Mouse (Mus musculus) C2C12 (cell line): ENCODE measurements at regions not wholly inside any gene's neighbourhood (a gene's known extent, or its start where the extent isn't known, plus 50 kb on each side); places are given as distances from the start of the nearest gene placed in this dataset.

Experiments used
- CEBPB ChIP-seq: IDR thresholded peaks from one replicate; pipeline ENCODE4 v1.6.1; 2011; ENCODE audit warnings: low read depth, mild to moderate bottlenecking, control low read depth, moderate library complexity
- CTCF ChIP-seq: IDR thresholded peaks from one replicate; pipeline ENCODE4 v1.5.1; 2011; ENCODE audit not compliant: control insufficient read depth, insufficient read depth, insufficient read length
- FOSL1 ChIP-seq: IDR thresholded peaks from one replicate; pipeline ENCODE4 v1.8.0; 2011; ENCODE audit warnings: mild to moderate bottlenecking, low read length; ENCODE audit not compliant: poor library complexity, insufficient read depth, severe bottlenecking
- MAX ChIP-seq: IDR thresholded peaks from one replicate; pipeline ENCODE4 v1.6.1; 2011; ENCODE audit warnings: mild to moderate bottlenecking, control low read depth
- MYOG ChIP-seq: IDR thresholded peaks from one replicate; pipeline ENCODE4 v1.6.1; 2011; ENCODE audit not compliant: control insufficient read depth, insufficient read length; ENCODE audit errors: extremely low read depth
- USF1 ChIP-seq: IDR thresholded peaks from one replicate; pipeline ENCODE4 v1.6.1; 2011; ENCODE audit warnings: low read depth, mild to moderate bottlenecking, control low read depth, moderate library complexity

- TF ChIP-seq USF1 (no peak), CTCF (no peak), CEBPB (no peak), MAX (no peak), FOSL1 (no peak), MYOG (no peak)
These were observed 54.5 kb upstream of the Mafb start for GRCm38 (mm10) chr2:160421216-160421911.
